Mouse (Mus musculus): ENCODE measurements at regions not wholly inside any gene's neighbourhood (a gene's known extent, or its start where the extent isn't known, plus 50 kb on each side); places are given as distances from the start of the nearest gene placed in this dataset.

GRCm38 (mm10) chr6:100046186-100046990, 240.9 kb downstream of the Rybp start:
- DNase-seq (peak; percentile 56), ATAC-seq (ENCODE audit: insufficient read depth) (0 out of 2 replicates have a peak, but pooled peaks have one; percentile 35)
- Histone ChIP-seq H3K36me3 (ENCODE audit: insufficient read depth) (no peaks in the 10 kb centered on the region), H3K4me1 (ENCODE audit: insufficient read depth) (peaks cover 12% of the 10 kb centered on the region), H3K4me3 (ENCODE audit: low read depth, low read length) (no peak overlapping the region), H3K4me2 (no peak overlapping the region), H3K27ac (ENCODE audit: low read depth) (no peak overlapping the region), H3K27me3 (ENCODE audit: insufficient read depth, low read length) (no peaks in the 10 kb centered on the region), H3K9ac (no peak overlapping the region), H3K9me3 (ENCODE audit: low read depth, low read length) (no peaks in the 10 kb centered on the region)
- TF ChIP-seq CTCF (IDR thresholded peaks at IDR 0.05; ENCODE audit: low read depth) = no peak
- WGBS = 23% methylated on average over 12 of the region's 12 CpGs

- H3K4me1 ChIP-seq (ENCODE audit: insufficient read depth) = peaks cover 12% of the 10 kb centered on the region
- DNase-seq (no peak), ATAC-seq (ENCODE audit: insufficient read depth) (no peak)
- no peaks in the 10 kb centered on the region for H3K36me3 ChIP-seq (ENCODE audit: insufficient read depth)
- no peak overlapping the region for H3K9ac ChIP-seq
- no peak overlapping the region for H3K4me3 ChIP-seq (ENCODE audit: low read depth, low read length)
- H3K27ac ChIP-seq (ENCODE audit: low read depth) = no peak overlapping the region
- WGBS = 73% methylated on average over 6 of the region's 6 CpGs
- no peaks in the 10 kb centered on the region for H3K27me3 ChIP-seq (ENCODE audit: insufficient read depth, low read length)
- no peak for TF ChIP-seq CTCF (IDR thresholded peaks at IDR 0.05; ENCODE audit: low read depth)
- no peak overlapping the region for H3K4me2 ChIP-seq
- H3K9me3 ChIP-seq (ENCODE audit: low read depth, low read length) = no peaks in the 10 kb centered on the region
These were observed 242.2 kb downstream of the Rybp start for GRCm38 (mm10) chr6:100045109-100045508.

- WGBS = 41% methylated on average over 5 of the region's 5 CpGs
- H3K27ac ChIP-seq (ENCODE audit: low read depth) = no peak overlapping the region
These were observed 246.1 kb downstream of the Rybp start for GRCm38 (mm10) chr6:100041161-100041560.

GRCm38 (mm10) chr6:100040459-100040984, 246.8 kb downstream of the Rybp start:
- Histone ChIP-seq H3K4me3 (ENCODE audit: low read depth, low read length) (no peak overlapping the region), H3K9me3 (ENCODE audit: low read depth, low read length) (no peaks in the 10 kb centered on the region), H3K27me3 (ENCODE audit: insufficient read depth, low read length) (no peaks in the 10 kb centered on the region), H3K9ac (no peak overlapping the region), H3K4me2 (no peak overlapping the region), H3K36me3 (ENCODE audit: insufficient read depth) (no peaks in the 10 kb centered on the region), H3K4me1 (ENCODE audit: insufficient read depth) (no peaks in the 10 kb centered on the region), H3K27ac (ENCODE audit: low read depth) (no peak overlapping the region)
- ATAC-seq (ENCODE audit: insufficient read depth) = no peak; the same call in 1 of the 2 replicates
- no peak for DNase-seq
- 15% methylated on average over 7 of the region's 7 CpGs for WGBS
- TF ChIP-seq CTCF (IDR thresholded peaks at IDR 0.05; ENCODE audit: low read depth) = no peak

More at GRCm38 (mm10) chr6:100041161-100041560, 246.1 kb downstream of the Rybp start:
- Histone ChIP-seq H3K9ac (no peak overlapping the region), H3K36me3 (ENCODE audit: insufficient read depth) (no peaks in the 10 kb centered on the region), H3K4me1 (ENCODE audit: insufficient read depth) (peaks cover 6% of the 10 kb centered on the region), H3K27me3 (ENCODE audit: insufficient read depth, low read length) (no peaks in the 10 kb centered on the region), H3K9me3 (ENCODE audit: low read depth, low read length) (no peaks in the 10 kb centered on the region), H3K4me3 (ENCODE audit: low read depth, low read length) (no peak overlapping the region), H3K4me2 (no peak overlapping the region)
- ATAC-seq (ENCODE audit: insufficient read depth) (no peak), DNase-seq (no peak)
- no peak for TF ChIP-seq CTCF (IDR thresholded peaks at IDR 0.05; ENCODE audit: low read depth)

GRCm38 (mm10) chr6:100032701-100033100, 254.6 kb downstream of the Rybp start:
- Histone ChIP-seq H3K4me3 (ENCODE audit: low read depth, low read length) (no peak overlapping the region), H3K27me3 (ENCODE audit: insufficient read depth, low read length) (no peaks in the 10 kb centered on the region), H3K36me3 (ENCODE audit: insufficient read depth) (no peaks in the 10 kb centered on the region), H3K4me2 (no peak overlapping the region), H3K9ac (no peak overlapping the region), H3K27ac (ENCODE audit: low read depth) (no peak overlapping the region), H3K4me1 (ENCODE audit: insufficient read depth) (no peaks in the 10 kb centered on the region), H3K9me3 (ENCODE audit: low read depth, low read length) (no peaks in the 10 kb centered on the region)
- WGBS = 77% methylated on average over 10 of the region's 10 CpGs
- ATAC-seq (ENCODE audit: insufficient read depth) = no peak
- TF ChIP-seq CTCF (IDR thresholded peaks at IDR 0.05; ENCODE audit: low read depth) = no peak
- no peak for DNase-seq

- Histone ChIP-seq H3K4me1 (ENCODE audit: insufficient read depth) (no peaks in the 10 kb centered on the region), H3K36me3 (ENCODE audit: insufficient read depth) (no peaks in the 10 kb centered on the region), H3K27ac (ENCODE audit: low read depth) (no peak overlapping the region), H3K4me3 (ENCODE audit: low read depth, low read length) (no peak overlapping the region), H3K4me2 (no peak overlapping the region), H3K9me3 (ENCODE audit: low read depth, low read length) (no peaks in the 10 kb centered on the region), H3K9ac (no peak overlapping the region), H3K27me3 (ENCODE audit: insufficient read depth, low read length) (no peaks in the 10 kb centered on the region)
- ATAC-seq (ENCODE audit: insufficient read depth) (no peak), DNase-seq (no peak)
- TF ChIP-seq CTCF (IDR thresholded peaks at IDR 0.05; ENCODE audit: low read depth) = no peak
- 23% methylated on average over 2 of the region's 2 CpGs for WGBS
These were observed 256.8 kb downstream of the Rybp start for GRCm38 (mm10) chr6:100030522-100030921.

GRCm38 (mm10) chr6:100030010-100030409, 257.3 kb downstream of the Rybp start:
- DNase-seq (no peak), ATAC-seq (ENCODE audit: insufficient read depth) (no peak)
- H3K4me2 ChIP-seq = no peak overlapping the region
- no peak overlapping the region for H3K9ac ChIP-seq
- 46% methylated on average over 9 of the region's 9 CpGs for WGBS
- H3K9me3 ChIP-seq (ENCODE audit: low read depth, low read length) = no peaks in the 10 kb centered on the region
- no peak overlapping the region for H3K27ac ChIP-seq (ENCODE audit: low read depth)
- no peaks in the 10 kb centered on the region for H3K27me3 ChIP-seq (ENCODE audit: insufficient read depth, low read length)
- TF ChIP-seq CTCF (IDR thresholded peaks at IDR 0.05; ENCODE audit: low read depth) = no peak
- no peaks in the 10 kb centered on the region for H3K36me3 ChIP-seq (ENCODE audit: insufficient read depth)
- no peaks in the 10 kb centered on the region for H3K4me1 ChIP-seq (ENCODE audit: insufficient read depth)
- H3K4me3 ChIP-seq (ENCODE audit: low read depth, low read length) = no peak overlapping the region
